Mouse (Mus musculus) gastrocnemius, adult 18-20 months (tissue): ENCODE results near the gene Ufd1. TPM values are rescaled to one million over a fixed set of nuclear protein-coding genes. Genes with fewer than 3 reads are reported as not detected.

Source experiments
- DNase-seq: peaks from one replicate; pipeline ENCODE4 v3.0.0; 2021; ENCODE audit warnings: low spot score
- long read RNA-seq, 2 experiments: library from polyadenylated mRNA; stranded (forward); transcript quantifications; one replicate each; pipeline ENCODE4 v2.0.0; 2021
- total RNA-seq, 2 experiments: library from RNA; stranded (reverse); gene quantifications; 2 replicates each; pipeline ENCODE4 v1.2.3; 2021

Gene Ufd1
- total RNA-seq, result 10 to 100 TPM; 37.7 to 46.0 TPM
- long read RNA-seq, experiment 1, transcript Ufd1-201 (12 exons, 1,996 nt), result major isoform, 76 of 85 reads
- long read RNA-seq, experiment 1, partial matches to known transcripts, result 0 of 85 reads
- long read RNA-seq, experiment 1, other reads (novel, unspliced or antisense), result 9 of 85 reads
- long read RNA-seq, experiment 2, transcript Ufd1-201 (12 exons, 1,996 nt), result major isoform, 51 of 65 reads
- long read RNA-seq, experiment 2, partial matches to known transcripts, result 2 of 65 reads
- long read RNA-seq, experiment 2, other reads (novel, unspliced or antisense), result 12 of 65 reads

DNA sequence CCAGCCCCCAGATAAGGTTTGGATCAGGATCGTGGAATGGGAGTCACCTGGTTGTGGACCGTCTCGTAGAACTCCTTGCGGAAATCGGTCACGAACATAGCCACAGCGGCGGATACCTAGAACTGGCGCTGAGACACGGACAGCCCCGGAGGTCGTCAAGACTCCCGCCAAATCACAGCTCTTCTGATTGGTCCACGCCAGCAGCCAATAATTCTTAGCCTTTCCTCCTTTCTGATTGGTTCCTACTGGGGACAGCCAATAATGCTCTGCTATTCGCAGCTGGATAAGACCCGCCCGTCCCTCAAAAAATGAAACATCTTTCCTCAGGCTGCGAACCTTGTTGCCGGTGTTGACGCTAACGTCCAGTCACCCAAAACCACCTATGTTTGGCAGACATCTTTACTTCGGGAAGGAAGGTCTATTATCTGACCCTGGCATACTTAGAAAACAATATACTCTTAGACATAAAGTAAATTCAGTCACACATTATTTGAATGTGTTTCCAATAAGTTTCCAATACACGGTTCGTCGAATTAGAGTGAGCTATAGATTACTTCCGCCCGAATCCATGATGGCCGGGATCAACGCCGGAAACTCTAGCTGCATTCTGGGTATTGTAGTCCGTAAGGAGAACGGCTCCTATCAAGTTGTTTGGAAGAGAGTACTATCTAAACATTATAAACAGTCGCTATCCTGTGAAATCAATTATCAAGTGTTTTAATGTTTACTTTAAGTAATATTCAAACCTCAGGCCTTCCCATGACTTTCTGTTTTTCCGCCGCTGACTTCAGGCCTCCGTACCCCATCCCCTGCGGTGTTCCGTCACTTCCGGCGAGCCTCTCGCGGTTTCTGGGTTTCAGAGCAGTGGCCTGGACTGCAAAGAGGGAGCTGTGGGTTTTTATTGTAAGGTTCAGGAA, at the start of gene Ufd1, which contains the start of gene Cdc45:
Gene Ufd1 (plus strand): TSS at position 312 of the 917 bp plus-strand sequence.
Gene Cdc45 (minus strand): TSS at position 520 of the 917 bp plus-strand sequence.
- DNase-seq, result peak; percentile 92

DNA sequence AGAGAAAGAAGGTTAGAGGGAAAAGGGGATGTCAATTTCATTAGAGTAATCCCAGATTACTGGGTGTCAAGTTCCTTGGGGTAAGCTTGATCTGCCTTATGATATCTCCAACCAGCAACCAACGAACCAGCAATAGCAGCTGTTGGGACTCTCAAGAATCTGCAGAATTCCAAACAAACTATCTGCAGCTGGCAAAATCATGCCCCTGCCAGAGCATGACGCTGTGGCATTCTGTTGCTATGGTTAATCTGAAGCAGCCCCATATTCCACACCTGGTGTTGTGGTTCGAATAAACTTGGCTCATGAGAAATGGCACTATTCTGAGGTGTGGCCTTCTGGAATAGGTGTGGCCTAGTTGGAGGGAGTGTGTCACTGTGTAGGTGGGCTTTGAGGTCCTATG, 48.6 kb upstream of the Ufd1 start:
- DNase-seq, result no peak

- no peak for DNase-seq
These were observed 45.2 kb upstream of the Ufd1 start for GRCm38 (mm10) chr16:18766390-18766789.

- DNase-seq, result no peak
These were observed 42.1 kb upstream of the Ufd1 start for GRCm38 (mm10) chr16:18769501-18769900.

- DNase-seq, result no peak
These were observed 37.6 kb upstream of the Ufd1 start for GRCm38 (mm10) chr16:18773936-18774335.

DNA sequence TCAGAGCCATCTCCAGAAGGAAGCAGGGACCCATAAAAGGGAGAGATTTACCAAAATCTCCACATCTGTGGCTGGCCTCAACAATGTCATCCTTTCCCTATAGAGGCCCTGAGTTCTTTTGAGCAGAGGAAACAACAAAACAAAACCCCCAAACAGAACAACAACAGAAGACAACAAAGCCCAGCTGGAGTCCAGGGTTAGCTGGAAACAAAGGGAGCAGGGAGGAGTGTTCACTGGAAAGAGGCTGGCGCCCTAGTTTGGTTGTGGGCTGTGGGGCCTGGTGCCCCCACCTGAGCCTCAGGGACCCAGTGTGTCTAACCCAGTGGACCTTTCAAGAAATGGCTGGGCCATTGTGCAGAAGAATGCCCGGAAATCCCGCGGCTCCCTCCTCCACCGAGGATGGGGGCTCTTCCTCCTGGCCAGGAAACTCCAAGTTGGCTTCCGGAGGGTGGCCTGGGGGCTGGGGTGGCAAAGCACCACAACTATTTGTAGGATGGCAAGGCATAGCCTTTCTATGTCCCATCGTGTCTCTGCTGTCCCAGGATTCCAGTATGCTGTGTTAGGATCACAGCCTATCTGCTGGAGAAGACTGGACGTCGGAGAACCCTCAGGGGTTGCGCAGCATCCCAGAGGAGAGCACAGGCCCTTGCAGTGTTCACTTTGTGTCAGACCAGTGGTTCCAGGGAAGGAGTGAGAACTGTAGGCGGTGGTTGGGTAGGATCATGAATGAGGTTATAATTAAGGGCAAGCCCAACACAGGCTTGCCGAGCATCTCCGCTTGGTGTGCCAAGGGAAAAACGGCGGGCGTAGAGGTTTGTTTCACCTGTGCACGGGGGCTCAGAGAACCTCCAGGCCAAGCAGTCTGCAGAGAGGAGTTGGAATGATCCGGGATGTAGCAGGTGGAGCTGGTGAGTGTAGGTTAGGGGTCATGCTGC, 35.7 kb upstream of the Ufd1 start:
- no peak for DNase-seq

DNA sequence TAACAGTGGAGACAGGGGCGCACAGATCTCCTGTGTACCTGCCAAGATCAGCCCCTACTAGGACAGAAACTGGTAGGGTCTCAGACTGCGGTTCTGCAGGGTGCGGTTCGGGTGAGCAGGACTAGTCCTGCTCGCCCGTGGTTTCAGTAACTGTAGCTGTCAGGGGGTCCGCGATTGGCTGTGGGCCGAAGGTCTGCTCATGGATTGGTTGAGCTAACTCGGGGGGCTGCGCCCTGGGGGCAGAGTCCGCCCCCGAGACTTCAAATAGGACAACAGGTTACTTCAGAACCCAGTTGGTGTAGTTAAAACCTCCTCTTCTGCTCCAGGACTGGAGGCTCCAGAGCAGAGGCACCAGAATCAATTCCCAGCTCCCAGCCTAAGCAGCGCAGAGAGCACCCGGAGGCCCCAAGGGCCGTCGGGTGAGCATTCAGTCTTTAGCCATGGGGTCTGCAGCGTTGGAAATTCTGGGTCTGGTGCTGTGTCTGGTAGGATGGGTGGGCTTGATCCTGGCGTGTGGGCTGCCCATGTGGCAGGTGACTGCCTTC, 35.0 kb upstream of the Ufd1 start, which contains the start of gene Cldn5:
Gene Cldn5 (plus strand): TSS at position 292 of the 545 bp plus-strand sequence.
- DNase-seq, result peak; percentile 27

GRCm38 (mm10) chr16:18777101-18778080, 34.2 kb upstream of the Ufd1 start:
- no peak for DNase-seq

- no peak for DNase-seq
These were observed 33.1 kb upstream of the Ufd1 start for GRCm38 (mm10) chr16:18778461-18778860.

- no peak for DNase-seq
These were observed 29.8 kb upstream of the Ufd1 start for GRCm38 (mm10) chr16:18781810-18782209.

GRCm38 (mm10) chr16:18785025-18785424, 26.6 kb upstream of the Ufd1 start:
- no peak for DNase-seq

GRCm38 (mm10) chr16:18785485-18785884, 26.1 kb upstream of the Ufd1 start:
- no peak for DNase-seq

GRCm38 (mm10) chr16:18786652-18787051, 24.9 kb upstream of the Ufd1 start:
- no peak for DNase-seq

GRCm38 (mm10) chr16:18788627-18789406, 22.8 kb upstream of the Ufd1 start:
- DNase-seq, result no peak

DNA sequence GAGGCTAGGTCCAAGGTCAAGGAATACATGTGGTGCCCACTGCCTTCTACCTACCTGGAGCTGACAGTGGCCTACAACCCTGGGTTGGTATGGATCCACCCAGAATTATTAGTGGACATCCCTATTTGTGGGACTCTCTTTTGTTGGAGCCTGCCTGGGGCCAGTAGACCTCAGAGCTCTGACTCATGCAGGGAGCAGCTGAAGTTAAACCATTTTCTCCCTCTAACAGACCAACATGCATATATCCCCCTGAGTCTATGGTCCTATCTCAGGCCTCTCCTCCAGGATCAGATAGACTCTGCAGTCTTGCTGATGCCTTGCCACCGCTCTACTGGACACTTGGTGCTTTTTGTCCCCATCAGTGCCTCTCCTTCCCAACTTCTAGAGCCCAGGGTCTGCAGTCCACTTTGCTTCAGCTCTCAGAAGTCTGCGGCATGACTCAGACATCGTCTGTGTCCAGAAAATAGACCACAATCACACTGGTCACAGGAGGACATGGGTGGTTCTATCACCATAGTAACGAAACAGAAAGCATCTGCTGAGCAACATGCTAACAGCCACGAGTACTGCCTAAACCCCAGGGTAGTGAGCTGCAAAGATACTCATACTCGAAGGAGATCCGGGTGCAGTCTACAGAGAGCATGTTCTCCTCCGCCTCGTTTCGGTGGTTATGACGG, 16.2 kb upstream of the Ufd1 start:
- DNase-seq, result no peak

- DNase-seq, result no peak
These were observed 14.9 kb upstream of the Ufd1 start for GRCm38 (mm10) chr16:18796645-18797044.

DNA sequence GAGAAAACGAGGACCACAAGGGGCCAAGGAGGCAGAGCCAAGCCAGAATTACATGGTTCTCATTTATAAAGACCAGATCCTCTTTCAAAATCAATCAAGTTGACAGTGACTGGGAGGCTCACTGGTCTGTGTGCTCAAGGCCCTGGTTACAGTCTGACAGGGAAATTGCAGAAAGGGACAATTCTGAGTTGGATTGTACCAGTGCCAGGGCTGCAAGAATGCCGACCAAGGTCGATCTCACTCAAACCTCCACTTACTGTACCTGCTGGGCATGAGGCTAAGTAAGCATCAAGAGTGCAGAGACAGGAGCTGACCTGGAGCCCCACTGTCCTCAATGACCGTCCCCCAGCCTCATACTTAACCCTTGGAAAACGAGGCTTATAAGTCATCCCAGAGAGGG, 13.4 kb upstream of the Ufd1 start:
- no peak for DNase-seq

DNA sequence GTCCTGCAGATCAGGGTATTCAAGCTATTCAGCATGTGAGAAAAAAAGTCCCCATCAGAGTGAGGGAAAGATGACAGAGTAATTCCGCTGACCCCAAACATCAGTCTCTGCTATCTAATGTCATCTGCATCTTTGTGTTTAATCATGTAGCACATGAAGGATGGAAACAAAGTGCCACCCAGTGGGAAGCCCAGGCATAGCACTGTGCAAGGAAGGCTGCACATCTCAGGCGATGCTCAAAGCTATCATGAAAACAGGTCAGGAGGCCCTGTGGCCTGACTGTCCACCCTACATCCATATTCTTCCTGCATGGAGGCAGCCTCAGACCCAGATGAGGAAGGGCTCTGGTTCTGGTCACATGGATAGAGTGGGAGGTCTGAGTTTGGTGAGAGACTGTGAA, 12.7 kb upstream of the Ufd1 start:
- DNase-seq, result peak; percentile 39
